Mouse (Mus musculus) lung, postnatal 0 days (tissue): Measurements from ENCODE around the gene Gpc3. TPM values are rescaled to one million over a fixed set of nuclear protein-coding genes. Genes with fewer than 3 reads are reported as not detected.

Source experiments
- ATAC-seq: fragments of 200-750 bp; cut with Nextera tagmentation; 2 replicates; pipeline ENCODE4 v1.8.0; 2017; ENCODE audit warnings: moderate library complexity
- DNase-seq: peaks from one replicate; pipeline ENCODE4 v3.0.0-alpha.2; 2016; ENCODE audit warnings: low spot score
- H3K27ac ChIP-seq: fragments of 300-500 bp; sonication (generic); 2 replicates; pipeline ENCODE4 v1.5.1; 2014; ENCODE audit warnings: antibody characterized with exemption, mild to moderate bottlenecking, low read length, mixed read lengths
- H3K27me3 ChIP-seq: fragments of 300-500 bp; sonication (generic); replicated peaks from 2 replicates; pipeline ENCODE4 v1.6.1; 2014; ENCODE audit warnings: low read length, mixed read lengths; ENCODE audit not compliant: insufficient read depth
- H3K36me3 ChIP-seq: fragments of 300-500 bp; sonication (generic); 2 replicates; pipeline ENCODE4 v1.6.1; 2014; ENCODE audit warnings: low read length, mixed read lengths; ENCODE audit not compliant: insufficient read depth
- H3K4me1 ChIP-seq: fragments of 300-500 bp; sonication (generic); 2 replicates; pipeline ENCODE4 v1.6.1; 2014; ENCODE audit warnings: antibody characterized with exemption, low read depth, low read length, mixed read lengths; ENCODE audit not compliant: insufficient read depth
- H3K4me2 ChIP-seq: fragments of 300-500 bp; sonication (generic); replicated peaks from 2 replicates; pipeline ENCODE4 v1.6.1; 2014; ENCODE audit warnings: low read depth, mild to moderate bottlenecking, low read length, moderate library complexity, mixed read lengths
- H3K4me3 ChIP-seq: fragments of 300-500 bp; sonication (generic); 2 replicates; pipeline ENCODE4 v1.5.1; 2014; ENCODE audit warnings: low read depth, low read length
- H3K9ac ChIP-seq: fragments of 300-500 bp; sonication (generic); replicated peaks from 2 replicates; pipeline ENCODE4 v1.6.1; 2014; ENCODE audit warnings: low read depth, mild to moderate bottlenecking
- H3K9me3 ChIP-seq: fragments of 300-500 bp; sonication (generic); 2 replicates; pipeline ENCODE4 v1.6.1; 2016; ENCODE audit warnings: low read length, mixed read lengths
- CTCF ChIP-seq: IDR thresholded peaks from 2 replicates; pipeline ENCODE4 v1.5.1; 2016; ENCODE audit warnings: antibody characterized with exemption, mild to moderate bottlenecking
- EP300 ChIP-seq: IDR thresholded peaks from 2 replicates; pipeline ENCODE4 v1.6.1; 2016; ENCODE audit warnings: antibody characterized with exemption, mild to moderate bottlenecking, control low read depth
- WGBS: fragments of 180-500 bp; shearing (Covaris S2); extraction: QIAGEN DNeasy Blood & Tissue Kit; methylation state at CpG from one replicate; pipeline ENCODE4 v1.1.7; 2014; 5-methylcytosine and 5-hydroxymethylcytosine counted together
- polyA plus RNA-seq: library from polyadenylated mRNA; unstranded; fragments of >200 nt; fragmentation: Nextera tagmentation; extraction: Ambion mirVana; gene quantifications from 2 replicates; pipeline ENCODE4 v1.2.1, GENCODE M21; 2015

Gene Gpc3
- polyA plus RNA-seq, 1 experiment from 2014 or later = 294 TPM

DNA sequence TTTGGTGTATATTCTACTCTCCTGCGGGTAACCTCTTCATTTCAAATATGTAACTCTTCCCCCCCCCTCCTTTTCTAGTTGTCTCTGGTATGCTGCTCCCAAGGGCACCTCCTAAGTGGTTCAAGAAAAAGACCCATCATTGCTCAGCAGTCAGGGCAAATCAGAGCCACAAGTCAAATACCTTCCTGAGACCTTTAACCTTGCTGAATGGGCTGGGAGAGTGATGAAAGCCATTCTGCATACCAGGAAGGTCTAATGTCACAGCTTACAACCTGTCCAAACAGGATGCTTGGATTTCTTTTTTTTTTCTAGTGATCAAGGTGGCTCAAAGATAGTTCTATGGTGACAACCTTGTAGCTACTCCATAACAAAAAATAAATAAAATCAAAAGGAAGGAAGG, 80.0 kb downstream of the Gpc3 start:
- no peaks in the 10 kb centered on the region for H3K4me1 ChIP-seq
- no peaks in the 10 kb centered on the region for H3K9me3 ChIP-seq
- H3K4me3 ChIP-seq = no peak overlapping the region
- H3K9ac ChIP-seq = no peak overlapping the region
- no peaks in the 10 kb centered on the region for H3K36me3 ChIP-seq
- no peak overlapping the region for H3K27ac ChIP-seq
- H3K27me3 ChIP-seq = no peaks in the 10 kb centered on the region
- no peak for TF ChIP-seq EP300
- no peak for TF ChIP-seq CTCF
- H3K4me2 ChIP-seq = no peak overlapping the region
- 31% methylated on average over 1 of the region's 1 CpGs for WGBS
- DNase-seq = no peak
- no peak for ATAC-seq

DNA sequence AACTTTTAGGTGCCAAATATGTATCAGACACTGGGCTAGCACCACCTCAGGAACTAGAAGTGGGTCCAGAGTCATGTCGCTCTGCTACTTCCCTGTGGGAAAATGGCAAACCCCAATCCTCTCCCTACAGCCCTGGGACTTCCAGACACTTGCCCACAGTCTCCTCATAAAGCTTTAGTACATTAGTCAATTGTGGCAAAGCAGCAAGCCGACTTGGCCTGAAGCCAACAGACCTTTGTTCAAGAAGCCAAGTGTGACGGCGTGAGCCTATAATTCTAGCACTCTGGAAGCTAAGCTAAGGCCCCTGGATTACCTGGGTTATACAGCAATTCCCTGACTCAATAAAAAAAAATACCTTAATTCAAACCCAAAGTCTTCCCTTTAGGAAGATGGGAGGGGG, 80.7 kb downstream of the Gpc3 start:
- DNase-seq = no peak
- Histone ChIP-seq H3K9me3 (no peaks in the 10 kb centered on the region), H3K4me3 (no peak overlapping the region), H3K4me2 (no peak overlapping the region), H3K9ac (no peak overlapping the region), H3K27ac (no peak overlapping the region), H3K27me3 (no peaks in the 10 kb centered on the region), H3K36me3 (no peaks in the 10 kb centered on the region), H3K4me1 (no peaks in the 10 kb centered on the region)
- no peak for TF ChIP-seq CTCF
- TF ChIP-seq EP300 = no peak
- ATAC-seq = no peak
- 56% methylated on average over 4 of the region's 4 CpGs for WGBS

DNA sequence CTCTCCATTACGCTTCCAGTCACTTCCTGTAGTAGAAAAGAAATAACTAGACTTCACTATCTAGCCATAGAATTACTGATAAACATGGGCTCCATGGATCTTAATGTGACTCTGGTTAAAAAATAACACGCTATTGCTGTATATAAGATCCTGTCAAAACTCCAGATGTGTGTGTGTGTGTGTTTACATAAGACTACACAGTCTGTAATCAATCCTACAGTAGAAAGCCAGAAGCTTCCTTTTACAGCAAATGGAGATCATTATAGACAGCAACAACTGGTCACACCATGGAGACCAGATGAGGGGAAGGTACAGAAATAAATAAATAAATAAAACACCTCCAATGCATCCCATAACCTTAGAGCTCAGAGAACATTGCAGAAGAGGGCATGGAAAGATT, 81.6 kb downstream of the Gpc3 start:
- WGBS = 45% methylated on average over 2 of the region's 2 CpGs
- Histone ChIP-seq H3K4me3 (no peak overlapping the region), H3K27me3 (no peaks in the 10 kb centered on the region), H3K9me3 (no peaks in the 10 kb centered on the region), H3K4me2 (no peak overlapping the region), H3K36me3 (no peaks in the 10 kb centered on the region), H3K9ac (no peak overlapping the region), H3K4me1 (no peaks in the 10 kb centered on the region), H3K27ac (no peak overlapping the region)
- DNase-seq (no peak), ATAC-seq (no peak)
- TF ChIP-seq EP300 (no peak), CTCF (no peak)

DNA sequence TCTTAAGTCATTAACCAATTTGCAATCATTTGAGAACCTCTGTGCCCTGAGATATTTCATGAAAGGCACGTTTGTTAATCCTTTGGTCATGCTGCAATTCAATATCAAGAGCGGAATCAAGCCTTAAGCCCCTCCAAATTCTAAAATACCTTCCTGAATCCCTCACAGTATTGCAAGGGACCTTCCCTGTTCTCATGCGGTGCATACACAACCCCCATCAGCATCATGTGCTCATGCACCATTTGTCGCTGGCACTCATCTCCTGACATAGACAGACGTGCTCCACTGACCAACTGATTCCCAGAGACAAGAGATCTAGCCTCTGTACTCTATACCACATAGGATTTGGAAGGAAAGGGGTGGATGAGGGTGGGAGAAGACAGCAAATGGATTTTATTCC, 87.7 kb downstream of the Gpc3 start:
- ATAC-seq (no peak), DNase-seq (no peak)
- Histone ChIP-seq H3K4me1 (no peaks in the 10 kb centered on the region), H3K27me3 (no peaks in the 10 kb centered on the region), H3K9ac (no peak overlapping the region), H3K36me3 (no peaks in the 10 kb centered on the region), H3K4me3 (no peak overlapping the region), H3K9me3 (no peaks in the 10 kb centered on the region), H3K27ac (no peak overlapping the region), H3K4me2 (no peak overlapping the region)
- TF ChIP-seq CTCF (no peak), EP300 (no peak)
- WGBS = 77% methylated on average over 5 of the region's 5 CpGs

DNA sequence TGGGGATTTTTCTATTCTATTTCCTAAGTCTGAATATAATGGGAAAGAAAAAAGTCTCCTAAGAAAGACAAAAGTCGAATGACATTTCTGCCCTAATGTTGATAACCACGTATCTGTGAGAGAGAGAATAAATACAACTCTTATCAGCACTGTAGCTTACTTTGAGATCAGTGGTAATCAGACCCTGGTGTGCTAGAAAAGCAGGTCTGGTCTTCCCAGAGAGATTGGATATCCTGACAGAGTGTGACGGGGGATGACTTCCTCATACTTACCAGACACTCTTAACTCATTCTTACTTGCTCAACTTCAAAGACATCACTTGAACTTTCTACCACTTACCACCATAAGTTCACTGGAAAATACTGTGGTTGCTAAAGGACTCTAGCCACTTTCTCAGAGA, 88.6 kb downstream of the Gpc3 start:
- Histone ChIP-seq H3K4me3 (no peak overlapping the region), H3K36me3 (no peaks in the 10 kb centered on the region), H3K9me3 (no peaks in the 10 kb centered on the region), H3K4me2 (no peak overlapping the region), H3K9ac (no peak overlapping the region), H3K27me3 (no peaks in the 10 kb centered on the region), H3K27ac (no peak overlapping the region), H3K4me1 (no peaks in the 10 kb centered on the region)
- no peak for TF ChIP-seq CTCF
- no peak for TF ChIP-seq EP300
- ATAC-seq (no peak), DNase-seq (no peak)
- WGBS = 37% methylated on average over 3 of the region's 3 CpGs

DNA sequence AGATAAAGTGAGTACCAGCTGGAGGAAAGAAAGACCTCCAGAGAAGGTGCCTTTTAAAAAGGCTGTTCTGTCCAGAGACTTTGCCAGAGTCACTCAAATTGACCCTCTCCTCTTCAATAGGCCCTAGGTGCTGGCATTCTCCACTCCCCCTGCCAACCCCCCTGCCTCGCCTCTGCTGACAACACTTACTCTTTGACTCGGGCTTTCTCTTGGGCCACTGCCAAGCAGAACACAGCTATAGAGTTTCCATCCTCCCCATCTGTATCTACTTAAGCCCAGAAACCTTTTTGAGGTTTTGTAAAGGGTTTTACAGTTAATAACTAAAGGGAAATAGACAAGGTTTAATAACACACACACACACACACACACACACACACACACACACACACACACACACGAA, 99.2 kb downstream of the Gpc3 start:
- H3K4me2 ChIP-seq = no peak overlapping the region
- no peaks in the 10 kb centered on the region for H3K4me1 ChIP-seq
- H3K27ac ChIP-seq = no peak overlapping the region
- H3K9ac ChIP-seq = no peak overlapping the region
- no peaks in the 10 kb centered on the region for H3K9me3 ChIP-seq
- H3K4me3 ChIP-seq = no peak overlapping the region
- H3K36me3 ChIP-seq = no peaks in the 10 kb centered on the region
- DNase-seq (no peak), ATAC-seq (no peak)
- no peaks in the 10 kb centered on the region for H3K27me3 ChIP-seq
- TF ChIP-seq EP300 = no peak
- no peak for TF ChIP-seq CTCF
- 33% methylated on average over 2 of the region's 3 CpGs for WGBS

DNA sequence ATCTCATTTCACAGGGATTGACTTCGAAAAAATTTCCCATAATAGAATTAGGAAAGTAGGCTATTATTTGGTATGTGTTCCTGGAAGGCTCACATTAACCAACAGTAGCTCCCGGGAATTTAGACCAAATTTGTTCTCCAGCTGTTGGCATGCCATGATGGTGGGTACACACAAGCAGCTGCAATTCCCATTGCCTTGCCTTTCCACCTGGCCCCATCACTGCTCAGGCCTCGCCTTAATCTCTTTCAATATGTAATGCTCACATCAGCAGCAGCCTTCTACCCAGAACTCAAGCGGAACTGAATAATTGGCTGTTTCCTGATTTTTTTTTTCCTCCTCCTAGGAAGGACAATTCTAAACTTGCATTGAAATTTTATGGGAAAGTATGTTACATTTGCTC, 102.6 kb downstream of the Gpc3 start:
- no peaks in the 10 kb centered on the region for H3K27me3 ChIP-seq
- WGBS = 78% methylated on average over 4 of the region's 4 CpGs
- no peak for TF ChIP-seq EP300
- no peak for TF ChIP-seq CTCF
- no peak overlapping the region for H3K27ac ChIP-seq
- H3K4me3 ChIP-seq = no peak overlapping the region
- H3K9ac ChIP-seq = no peak overlapping the region
- DNase-seq = no peak
- no peak overlapping the region for H3K4me2 ChIP-seq
- no peaks in the 10 kb centered on the region for H3K36me3 ChIP-seq
- no peaks in the 10 kb centered on the region for H3K4me1 ChIP-seq
- ATAC-seq = no peak
- H3K9me3 ChIP-seq = no peaks in the 10 kb centered on the region
